ENCODE assay signal across 9 mouse cellular contexts in genomic region chr17:75088727-75089126, GRCm38 (mm10).
DNase-seq lines count a peak whose midpoint lies in the region; ATAC-seq and TF ChIP-seq lines count a peak whose summit lies in the region.
"Had no signal": no experiment of that assay in that cellular context is flagged by ENCODE, and none has a peak within 500 bp of the region (broad histone marks: within the 10 kb centered on the region; RNA-seq: fewer than 3 reads in every experiment).

No protein-coding gene starts in this region.

- TF ChIP-seq CTCF in midbrain, postnatal 0 days (IDR thresholded peaks at IDR 0.05), result peak; percentile 60

- no peak overlapping the region for H3K4me3 ChIP-seq in midbrain, postnatal 0 days (ENCODE audit: low read depth, low read length)
- no peak overlapping the region for H3K4me3 ChIP-seq in midbrain, embryonic 11.5 days (ENCODE audit: low read depth, low read length)
- H3K4me3 ChIP-seq: myocyte had no signal

- H3K36me3 ChIP-seq in midbrain, postnatal 0 days (ENCODE audit: insufficient read depth, low read length), result no peaks in the 10 kb centered on the region
- H3K36me3 ChIP-seq in midbrain, embryonic 11.5 days (ENCODE audit: control insufficient read depth, insufficient read depth, low read length), result no peaks in the 10 kb centered on the region

- no peaks in the 10 kb centered on the region for H3K9me3 ChIP-seq in midbrain, postnatal 0 days (ENCODE audit: low read length)
- H3K9me3 ChIP-seq in midbrain, embryonic 11.5 days (ENCODE audit: control insufficient read depth, low read length), result no peaks in the 10 kb centered on the region

- WGBS in midbrain, postnatal 0 days, result 70% methylated on average over 11 of the region's 11 CpGs
- 84% methylated on average over 11 of the region's 11 CpGs for WGBS in midbrain, embryonic 11.5 days

- peak; percentile 52; the same call in 1 of the 2 replicates for ATAC-seq in midbrain, postnatal 0 days (ENCODE audit: low FRiP score)
- ATAC-seq in midbrain, embryonic 11.5 days (ENCODE audit: low FRiP score), result no peak

- H3K4me1 ChIP-seq in midbrain, postnatal 0 days (ENCODE audit: insufficient read depth, low read length), result no peaks in the 10 kb centered on the region
- no peaks in the 10 kb centered on the region for H3K4me1 ChIP-seq in midbrain, embryonic 11.5 days (ENCODE audit: control insufficient read depth, insufficient read depth, low read length)

- no peaks in the 10 kb centered on the region for H3K27me3 ChIP-seq in midbrain, postnatal 0 days (ENCODE audit: insufficient read depth, low read length)
- no peaks in the 10 kb centered on the region for H3K27me3 ChIP-seq in midbrain, embryonic 11.5 days (ENCODE audit: control insufficient read depth, insufficient read depth, low read length)

- DNase-seq in cerebellum, postnatal 14 days, result peak; percentile 64 to 67
- no peak for DNase-seq in cerebellum, adult 11-12 months
- DNase-seq in midbrain, postnatal 0 days (ENCODE audit: low spot score), result peak; percentile 70
- no peak for DNase-seq in midbrain, embryonic 11.5 days (ENCODE audit: low spot score, missing footprints)
- peak; percentile 19 to 20 for DNase-seq in layer of hippocampus, postnatal 25 days (ENCODE audit: extremely low spot score in 1 of 2, low spot score in 1 of 2)
- peak; percentile 41 for DNase-seq in right cerebral cortex, postnatal 4 days
- DNase-seq in kidney, adult 9 months, result no peak
- DNase-seq in urinary bladder, postnatal 36 days (ENCODE audit: low spot score in 2 of 2), result no peak

- H3K27ac ChIP-seq in midbrain, postnatal 0 days (ENCODE audit: low read depth, low read length), result no peak overlapping the region
- H3K27ac ChIP-seq in midbrain, embryonic 11.5 days (ENCODE audit: low read depth, low read length), result no peak overlapping the region

- H3K4me2 ChIP-seq in midbrain, postnatal 0 days (ENCODE audit: low read depth, low read length, poor library complexity, severe bottlenecking), result no peak overlapping the region
- H3K4me2 ChIP-seq in midbrain, embryonic 11.5 days, result no peak overlapping the region

- H3K9ac ChIP-seq in midbrain, postnatal 0 days (replicated peaks; ENCODE audit: low read length, poor library complexity, severe bottlenecking), result no peak overlapping the region
- no peak overlapping the region for H3K9ac ChIP-seq in midbrain, embryonic 11.5 days (ENCODE audit: low read length)

Comparison
In these comparisons a context has a peak if more than half of its experiments do, and no peak if none do; other contexts are left out.
1. DNase-seq: peak in cerebellum, postnatal 14 days (2 of 2), midbrain, postnatal 0 days (single experiment), layer of hippocampus, postnatal 25 days (2 of 2) and right cerebral cortex, postnatal 4 days (single experiment); none in cerebellum, adult 11-12 months (single experiment), midbrain, embryonic 11.5 days (single experiment), kidney, adult 9 months (single experiment) and urinary bladder, postnatal 36 days (0 of 2).